Mouse (Mus musculus): Measurements from ENCODE around the gene Ndrg3. TPM values are rescaled to one million over a fixed set of nuclear protein-coding genes. Genes with fewer than 3 reads are reported as not detected.

Ndrg3 gene
- polyA plus RNA-seq, 1 experiment from 2014 or later: 41.9 TPM

DNA sequence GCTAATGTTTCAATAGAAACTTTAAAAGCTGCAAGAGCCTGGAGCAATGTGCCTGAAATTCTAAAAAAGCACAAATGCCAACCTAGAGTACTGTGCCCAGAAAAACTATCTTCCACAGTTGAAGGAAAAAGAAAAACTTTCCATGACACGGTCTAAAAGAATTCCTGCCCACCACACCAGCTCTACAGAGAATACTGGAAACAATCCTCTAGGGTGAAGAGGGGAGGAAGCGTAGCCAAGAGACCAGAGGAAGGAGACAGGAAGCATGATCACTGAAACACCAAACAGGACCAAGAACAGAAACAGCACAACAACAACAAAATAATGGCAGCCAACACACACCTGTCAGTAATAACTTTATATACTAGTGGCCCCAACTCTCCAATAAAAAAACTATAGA lies 11.8 kb downstream of the Ndrg3 start:
- WGBS: 79% methylated on average over 2 of the region's 2 CpGs
- Histone ChIP-seq H3K4me1 (ENCODE audit: control insufficient read depth, insufficient read depth, low read length) (peaks cover 11% of the 10 kb centered on the region; the same call in 1 of the 2 replicates), H3K4me2 (ENCODE audit: low read depth, low read length) (no peak overlapping the region), H3K9ac (ENCODE audit: low read length) (no peak overlapping the region), H3K36me3 (ENCODE audit: control insufficient read depth, insufficient read depth, low read length) (no peaks in the 10 kb centered on the region), H3K27ac (ENCODE audit: low read length) (no peak overlapping the region), H3K27me3 (ENCODE audit: control insufficient read depth, insufficient read depth, low read length) (no peaks in the 10 kb centered on the region), H3K4me3 (replicated peaks; ENCODE audit: low read length) (no peak overlapping the region), H3K9me3 (replicated peaks; ENCODE audit: control insufficient read depth, low read length) (no peaks in the 10 kb centered on the region)
- no peak for ATAC-seq (ENCODE audit: insufficient read depth, low FRiP score)

DNA sequence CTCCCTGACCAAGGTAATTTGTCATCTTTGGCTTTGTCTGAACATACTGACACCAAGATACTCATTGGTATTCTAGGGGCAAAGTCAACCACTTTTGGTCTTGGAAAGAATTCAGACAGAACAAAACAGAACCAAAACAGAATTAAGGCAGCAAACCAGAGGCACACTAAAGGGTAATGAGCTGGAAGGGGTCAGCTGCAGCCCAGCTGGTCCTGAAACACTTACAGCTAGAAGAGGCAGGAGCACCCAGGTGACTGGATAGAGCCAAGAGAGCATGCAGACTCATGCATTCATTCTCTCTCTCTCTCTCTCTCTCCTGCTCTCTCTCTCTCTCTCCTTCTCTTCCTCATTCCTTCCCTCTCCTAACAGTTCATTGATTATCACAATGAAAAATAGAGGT lies 15.1 kb downstream of the Ndrg3 start:
- no peak overlapping the region for H3K4me2 ChIP-seq (ENCODE audit: low read depth, low read length)
- no peak for ATAC-seq (ENCODE audit: insufficient read depth, low FRiP score)
- 0 out of 2 replicates have a peak, but pooled peaks cover 4% of the 10 kb centered on the region for H3K4me1 ChIP-seq (ENCODE audit: control insufficient read depth, insufficient read depth, low read length)

DNA sequence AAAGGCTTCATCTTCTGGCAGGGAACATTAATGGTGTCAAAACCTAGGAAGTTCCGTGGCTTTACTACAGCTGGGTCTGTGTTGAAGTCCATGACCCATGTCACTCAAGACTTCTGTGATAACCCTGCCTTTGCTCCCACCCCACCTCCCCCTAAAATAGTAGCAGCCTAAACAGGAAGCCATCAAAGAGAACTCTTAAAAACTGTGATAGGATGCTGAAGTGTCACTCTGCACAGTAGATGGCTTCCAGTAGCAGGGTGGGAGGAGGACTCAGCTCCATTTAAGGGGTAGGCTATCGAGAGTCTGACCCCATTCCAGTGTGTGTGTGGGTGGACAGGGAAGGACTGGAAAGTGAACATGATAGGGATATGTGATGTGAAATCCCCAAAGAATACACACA lies 16.9 kb downstream of the Ndrg3 start:
- H3K4me2 ChIP-seq (ENCODE audit: low read depth, low read length): no peak overlapping the region
- no peak overlapping the region for H3K4me3 ChIP-seq (replicated peaks; ENCODE audit: low read length)
- H3K27ac ChIP-seq (ENCODE audit: low read length): no peak overlapping the region
- ATAC-seq (ENCODE audit: insufficient read depth, low FRiP score): no peak
- H3K9me3 ChIP-seq (replicated peaks; ENCODE audit: control insufficient read depth, low read length): no peaks in the 10 kb centered on the region
- 0 out of 2 replicates have a peak, but pooled peaks cover 4% of the 10 kb centered on the region for H3K4me1 ChIP-seq (ENCODE audit: control insufficient read depth, insufficient read depth, low read length)
- no peaks in the 10 kb centered on the region for H3K27me3 ChIP-seq (ENCODE audit: control insufficient read depth, insufficient read depth, low read length)
- no peak overlapping the region for H3K9ac ChIP-seq (ENCODE audit: low read length)
- 50% methylated on average over 2 of the region's 2 CpGs for WGBS
- no peaks in the 10 kb centered on the region for H3K36me3 ChIP-seq (ENCODE audit: control insufficient read depth, insufficient read depth, low read length)

More for the DNA sequence above, 15.1 kb downstream of the Ndrg3 start:
- Histone ChIP-seq H3K9me3 (replicated peaks; ENCODE audit: control insufficient read depth, low read length) (no peaks in the 10 kb centered on the region), H3K4me3 (replicated peaks; ENCODE audit: low read length) (no peak overlapping the region), H3K36me3 (ENCODE audit: control insufficient read depth, insufficient read depth, low read length) (no peaks in the 10 kb centered on the region), H3K27ac (ENCODE audit: low read length) (no peak overlapping the region), H3K27me3 (ENCODE audit: control insufficient read depth, insufficient read depth, low read length) (no peaks in the 10 kb centered on the region), H3K9ac (ENCODE audit: low read length) (no peak overlapping the region)

DNA sequence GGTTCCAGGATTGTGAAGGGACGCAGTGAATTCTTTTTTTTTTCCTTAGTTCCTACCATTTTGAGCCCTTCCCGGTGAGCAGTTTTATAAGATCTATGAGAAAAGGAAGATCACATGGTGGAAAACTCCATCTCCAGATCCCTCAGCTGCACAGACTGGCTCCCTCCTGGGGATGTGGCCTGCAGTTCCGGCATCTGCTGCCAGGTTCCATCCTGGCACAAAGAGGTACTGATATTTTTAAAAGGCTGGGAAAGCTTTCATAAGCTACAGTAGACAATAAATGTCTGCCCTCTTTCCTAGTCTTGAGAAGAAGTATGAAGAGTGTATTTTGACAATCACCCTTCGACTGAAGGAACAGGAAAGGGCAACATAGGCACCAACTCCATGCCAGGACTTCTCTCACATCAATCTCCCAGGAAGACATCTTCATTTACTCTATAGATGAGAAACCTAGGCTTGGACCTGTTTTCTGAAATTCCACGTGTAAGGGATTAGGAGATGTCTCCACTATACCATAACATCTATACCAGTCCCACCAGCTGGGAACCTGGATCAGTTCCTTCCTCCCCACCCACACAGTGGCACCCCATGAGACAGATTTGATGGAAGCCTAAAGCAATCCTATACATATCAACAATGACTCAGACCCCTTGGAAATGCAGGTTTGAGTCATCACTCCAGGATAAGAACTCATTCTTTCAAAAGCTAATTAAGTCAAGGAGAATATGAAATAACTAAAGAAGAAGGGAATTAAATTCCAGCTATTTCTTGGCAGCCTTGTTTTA lies 18.3 kb downstream of the Ndrg3 start:
- Histone ChIP-seq H3K4me2 (ENCODE audit: low read depth, low read length) (no peak overlapping the region), H3K9ac (ENCODE audit: low read length) (no peak overlapping the region), H3K27ac (ENCODE audit: low read length) (no peak overlapping the region), H3K4me1 (ENCODE audit: control insufficient read depth, insufficient read depth, low read length) (0 out of 2 replicates have a peak, but pooled peaks cover 4% of the 10 kb centered on the region), H3K9me3 (replicated peaks; ENCODE audit: control insufficient read depth, low read length) (no peaks in the 10 kb centered on the region), H3K27me3 (ENCODE audit: control insufficient read depth, insufficient read depth, low read length) (no peaks in the 10 kb centered on the region), H3K4me3 (replicated peaks; ENCODE audit: low read length) (no peak overlapping the region), H3K36me3 (ENCODE audit: control insufficient read depth, insufficient read depth, low read length) (no peaks in the 10 kb centered on the region)
- no peak for ATAC-seq (ENCODE audit: insufficient read depth, low FRiP score)
- 83% methylated on average over 5 of the region's 5 CpGs for WGBS

DNA sequence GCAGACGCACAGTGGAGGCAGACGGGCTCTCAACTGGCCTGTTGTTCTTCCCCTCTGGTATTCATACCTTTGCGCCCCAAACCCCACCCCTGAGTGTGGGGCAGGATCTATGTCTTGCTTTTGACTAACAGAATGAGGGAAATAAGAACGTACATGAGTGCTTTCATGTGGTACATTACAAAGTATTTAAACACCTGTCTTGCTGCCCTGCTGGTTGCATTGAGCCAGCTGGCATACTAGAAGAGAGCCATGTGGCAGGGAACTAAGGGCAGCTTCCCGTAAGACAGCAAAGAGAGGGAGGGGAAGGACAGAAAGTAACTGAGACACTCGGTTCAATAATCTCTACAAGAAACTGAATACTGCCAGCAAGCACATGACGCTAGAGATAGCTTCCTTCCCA lies 21.6 kb downstream of the Ndrg3 start:
- ATAC-seq (ENCODE audit: insufficient read depth, low FRiP score): no peak

DNA sequence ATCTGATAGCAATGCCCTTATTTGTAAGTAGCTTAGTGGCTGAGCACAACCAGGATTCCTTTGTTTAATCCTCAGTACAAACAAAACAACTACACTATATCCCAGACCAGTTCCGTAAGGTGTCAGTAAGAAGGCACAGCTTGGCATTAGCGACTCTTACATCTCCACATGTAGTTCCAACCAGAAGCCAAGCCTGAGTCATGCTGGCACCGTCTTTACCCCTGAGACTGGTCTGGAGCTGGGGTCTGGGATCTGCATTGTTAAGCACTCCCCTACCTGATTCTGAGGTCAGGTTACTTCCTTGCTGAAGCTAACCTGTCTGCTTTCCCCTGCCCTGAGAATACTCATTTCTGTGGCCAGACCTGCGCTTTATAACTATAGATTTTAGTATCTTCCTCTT lies 23.4 kb downstream of the Ndrg3 start:
- H3K36me3 ChIP-seq (ENCODE audit: control insufficient read depth, insufficient read depth, low read length): no peaks in the 10 kb centered on the region
- no peak; the same call in 1 of the 2 replicates for ATAC-seq (ENCODE audit: insufficient read depth, low FRiP score)
- H3K9ac ChIP-seq (ENCODE audit: low read length): no peak overlapping the region
- no peak overlapping the region for H3K27ac ChIP-seq (ENCODE audit: low read length)
- H3K4me3 ChIP-seq (replicated peaks; ENCODE audit: low read length): no peak overlapping the region
- no peaks in the 10 kb centered on the region for H3K27me3 ChIP-seq (ENCODE audit: control insufficient read depth, insufficient read depth, low read length)
- no peak overlapping the region for H3K4me2 ChIP-seq (ENCODE audit: low read depth, low read length)
- H3K9me3 ChIP-seq (replicated peaks; ENCODE audit: control insufficient read depth, low read length): no peaks in the 10 kb centered on the region
- 70% methylated on average over 4 of the region's 4 CpGs for WGBS
- no peaks in the 10 kb centered on the region for H3K4me1 ChIP-seq (ENCODE audit: control insufficient read depth, insufficient read depth, low read length)

More for the DNA sequence above, 21.6 kb downstream of the Ndrg3 start:
- Histone ChIP-seq H3K9ac (ENCODE audit: low read length) (no peak overlapping the region), H3K4me3 (replicated peaks; ENCODE audit: low read length) (no peak overlapping the region), H3K4me1 (ENCODE audit: control insufficient read depth, insufficient read depth, low read length) (no peaks in the 10 kb centered on the region), H3K9me3 (replicated peaks; ENCODE audit: control insufficient read depth, low read length) (no peaks in the 10 kb centered on the region), H3K36me3 (ENCODE audit: control insufficient read depth, insufficient read depth, low read length) (no peaks in the 10 kb centered on the region), H3K27me3 (ENCODE audit: control insufficient read depth, insufficient read depth, low read length) (no peaks in the 10 kb centered on the region), H3K27ac (ENCODE audit: low read length) (no peak overlapping the region), H3K4me2 (ENCODE audit: low read depth, low read length) (no peak overlapping the region)
- 72% methylated on average over 7 of the region's 7 CpGs for WGBS

DNA sequence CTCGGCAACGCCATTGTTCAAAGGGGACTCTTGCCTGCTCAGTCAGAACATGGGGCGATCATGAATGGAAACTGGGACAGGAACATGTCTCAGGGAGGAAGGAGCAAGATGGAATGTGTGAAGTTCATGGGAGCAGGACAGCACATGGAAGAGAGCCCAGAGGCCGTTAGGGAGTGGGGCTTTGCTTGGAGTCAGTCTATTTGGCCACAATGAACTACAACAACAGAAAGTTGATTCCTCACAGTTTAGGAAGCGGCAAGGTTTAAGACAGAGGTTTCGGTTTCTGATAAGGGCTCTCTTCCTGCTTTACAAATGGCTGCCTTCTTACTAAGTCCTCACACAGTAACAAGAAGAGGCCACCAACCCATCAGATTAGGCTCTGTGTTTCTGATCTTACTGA lies 24.5 kb downstream of the Ndrg3 start:
- H3K4me3 ChIP-seq (replicated peaks; ENCODE audit: low read length): no peak overlapping the region
- no peaks in the 10 kb centered on the region for H3K27me3 ChIP-seq (ENCODE audit: control insufficient read depth, insufficient read depth, low read length)
- H3K36me3 ChIP-seq (ENCODE audit: control insufficient read depth, insufficient read depth, low read length): no peaks in the 10 kb centered on the region
- no peaks in the 10 kb centered on the region for H3K4me1 ChIP-seq (ENCODE audit: control insufficient read depth, insufficient read depth, low read length)
- no peak overlapping the region for H3K27ac ChIP-seq (ENCODE audit: low read length)
- 78% methylated on average over 6 of the region's 6 CpGs for WGBS
- no peaks in the 10 kb centered on the region for H3K9me3 ChIP-seq (replicated peaks; ENCODE audit: control insufficient read depth, low read length)
- no peak overlapping the region for H3K4me2 ChIP-seq (ENCODE audit: low read depth, low read length)
- no peak for ATAC-seq (ENCODE audit: insufficient read depth, low FRiP score)
- no peak overlapping the region for H3K9ac ChIP-seq (ENCODE audit: low read length)

DNA sequence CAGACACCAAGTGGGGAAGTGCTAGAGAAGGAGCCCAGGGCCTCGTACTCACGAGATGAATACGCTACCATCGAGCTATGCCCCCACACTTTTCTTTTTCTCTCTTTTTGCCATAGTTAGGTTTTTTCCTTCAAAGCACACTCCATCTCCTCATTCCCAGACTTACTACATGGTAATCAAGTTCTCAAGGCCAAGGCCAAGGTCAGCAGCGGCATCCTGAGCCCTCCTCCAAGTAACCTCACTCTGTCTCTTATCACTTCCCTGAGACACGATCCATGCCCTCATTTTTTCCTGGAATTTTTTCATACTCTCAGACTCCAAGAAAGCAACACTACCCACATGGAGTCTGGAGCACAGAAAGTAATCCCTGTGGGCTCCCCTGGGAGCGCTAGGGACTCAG lies 28.0 kb downstream of the Ndrg3 start:
- Histone ChIP-seq H3K4me3 (replicated peaks; ENCODE audit: low read length) (no peak overlapping the region), H3K36me3 (ENCODE audit: control insufficient read depth, insufficient read depth, low read length) (no peaks in the 10 kb centered on the region), H3K9ac (ENCODE audit: low read length) (no peak overlapping the region), H3K9me3 (replicated peaks; ENCODE audit: control insufficient read depth, low read length) (no peaks in the 10 kb centered on the region), H3K4me2 (ENCODE audit: low read depth, low read length) (no peak overlapping the region), H3K27me3 (ENCODE audit: control insufficient read depth, insufficient read depth, low read length) (no peaks in the 10 kb centered on the region), H3K27ac (ENCODE audit: low read length) (no peak overlapping the region), H3K4me1 (ENCODE audit: control insufficient read depth, insufficient read depth, low read length) (no peaks in the 10 kb centered on the region)
- WGBS: 88% methylated on average over 7 of the region's 7 CpGs
- no peak for ATAC-seq (ENCODE audit: insufficient read depth, low FRiP score)

DNA sequence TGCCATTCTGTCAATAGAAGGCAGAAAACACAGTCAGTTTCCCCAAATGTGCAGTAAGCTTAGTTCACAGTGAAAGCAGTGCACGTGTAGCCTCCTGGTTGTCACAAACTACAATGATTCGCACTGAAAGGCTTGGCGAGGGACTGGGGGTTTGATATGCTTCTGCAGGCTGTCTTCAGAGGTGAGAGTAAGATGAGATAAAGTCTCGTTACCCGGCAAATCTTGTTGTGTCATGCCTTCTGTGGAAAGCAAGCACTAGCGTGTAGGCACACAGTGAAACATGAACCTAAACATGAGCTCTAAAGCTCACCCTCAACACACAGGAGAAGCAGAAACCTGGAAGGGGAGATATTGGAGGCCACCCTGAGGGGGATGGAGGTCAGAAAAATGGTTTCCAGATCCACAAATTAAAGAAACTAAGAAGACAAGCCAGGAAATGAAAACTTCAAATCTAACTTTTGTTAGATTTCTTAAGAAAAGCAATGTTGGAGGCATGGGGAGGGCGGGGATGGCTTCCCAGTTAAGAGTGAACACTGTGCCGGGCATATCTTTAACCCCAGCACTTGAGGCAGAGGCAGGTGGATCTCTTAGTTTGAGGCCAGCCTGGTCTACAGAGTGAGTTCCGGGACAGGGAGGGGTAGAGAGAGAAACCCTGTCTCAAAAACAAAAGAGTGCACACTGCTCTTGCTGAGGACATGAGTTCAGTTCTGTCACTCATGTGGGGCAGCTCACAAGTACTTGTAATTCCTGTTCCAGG lies 33.2 kb downstream of the Ndrg3 start:
- no peaks in the 10 kb centered on the region for H3K4me1 ChIP-seq (ENCODE audit: control insufficient read depth, insufficient read depth, low read length)
- no peak overlapping the region for H3K27ac ChIP-seq (ENCODE audit: low read length)
- no peak for ATAC-seq (ENCODE audit: insufficient read depth, low FRiP score)
- no peaks in the 10 kb centered on the region for H3K9me3 ChIP-seq (replicated peaks; ENCODE audit: control insufficient read depth, low read length)
- no peaks in the 10 kb centered on the region for H3K36me3 ChIP-seq (ENCODE audit: control insufficient read depth, insufficient read depth, low read length)
- WGBS: 80% methylated on average over 9 of the region's 9 CpGs
- H3K9ac ChIP-seq (ENCODE audit: low read length): no peak overlapping the region
- no peak overlapping the region for H3K4me3 ChIP-seq (replicated peaks; ENCODE audit: low read length)
- no peaks in the 10 kb centered on the region for H3K27me3 ChIP-seq (ENCODE audit: control insufficient read depth, insufficient read depth, low read length)
- no peak overlapping the region for H3K4me2 ChIP-seq (ENCODE audit: low read depth, low read length)

Data from stomach, embryonic 16.5 days (tissue).